Mouse (Mus musculus) MEL (cell line): Measurements from ENCODE around the gene Chpf. TPM values are rescaled to one million over a fixed set of nuclear protein-coding genes. Genes with fewer than 3 reads are reported as not detected.

ENCODE experiments used
- DNase-seq: peaks from one replicate; pipeline ENCODE4 v3.0.0; 2011; ENCODE audit warnings: low read depth, low spot score
- H3K27ac ChIP-seq: 2 replicates; pipeline ENCODE4 v1.5.1; 2012; ENCODE audit warnings: low read depth, mild to moderate bottlenecking, control low read depth, low read length, moderate library complexity; ENCODE audit not compliant: control insufficient read depth
- H3K27me3 ChIP-seq, 2 experiments: fragments of 150-350 bp in 1 of 2; sonication (generic) in 1 of 2; 2 replicates each; pipeline ENCODE4 v1.6.1; 2012; ENCODE audit warnings: low read length in 2 of 2, mild to moderate bottlenecking in 2 of 2, improper control_type of control experiment in 1 of 2, moderate library complexity in 1 of 2; ENCODE audit not compliant: insufficient read depth in 2 of 2, control insufficient read depth in 1 of 2
- H3K36me3 ChIP-seq, 2 experiments: 2 replicates each; pipeline ENCODE4 v1.6.1; 2012 to 2014; ENCODE audit warnings: low read length in 2 of 2, improper control_type of control experiment in 1 of 2, inconsistent platforms in 1 of 2, mild to moderate bottlenecking in 1 of 2; ENCODE audit not compliant: insufficient read depth in 2 of 2, control insufficient read depth in 1 of 2
- H3K4me1 ChIP-seq, 2 experiments: fragments of 150-350 bp in 1 of 2; sonication (generic) in 1 of 2; 2 replicates each; pipeline ENCODE4 v1.6.1; 2012; ENCODE audit warnings: low read length in 2 of 2, improper control_type of control experiment in 1 of 2, mild to moderate bottlenecking in 1 of 2; ENCODE audit not compliant: insufficient read depth in 2 of 2, control insufficient read depth in 1 of 2
- H3K4me3 ChIP-seq, 2 experiments: fragments of 150-350 bp in 1 of 2; sonication (generic) in 1 of 2; 2 replicates each; pipeline ENCODE4 v1.5.1; 2012; ENCODE audit warnings: low read depth in 2 of 2, low read length in 2 of 2, mild to moderate bottlenecking in 2 of 2, moderate library complexity in 2 of 2, control low read depth in 1 of 2, improper control_type of control experiment in 1 of 2; ENCODE audit not compliant: control insufficient read depth in 1 of 2, insufficient read depth in 1 of 2
- H3K79me2 ChIP-seq: 2 replicates; pipeline ENCODE4 v1.6.1; 2012; ENCODE audit warnings: mild to moderate bottlenecking, low read length, moderate library complexity; ENCODE audit not compliant: control insufficient read depth, poor library complexity, insufficient read depth
- H3K9ac ChIP-seq: 2 replicates; pipeline ENCODE4 v1.6.1; 2012; ENCODE audit warnings: low read depth, mild to moderate bottlenecking, control low read depth, low read length, moderate library complexity; ENCODE audit not compliant: control insufficient read depth, poor library complexity, severe bottlenecking
- H3K9me3 ChIP-seq: fragments of 150-350 bp; sonication (generic); replicated peaks from 2 replicates; pipeline ENCODE4 v1.6.1; 2012; ENCODE audit warnings: mild to moderate bottlenecking, low read length, improper control_type of control experiment, moderate library complexity; ENCODE audit not compliant: insufficient read depth
- BHLHE40 ChIP-seq: IDR thresholded peaks from 2 replicates; pipeline ENCODE4 v1.6.1; 2012; ENCODE audit warnings: low read depth, mild to moderate bottlenecking, inconsistent platforms, low read length, improper control_type of control experiment, borderline replicate concordance
- CHD1 ChIP-seq: IDR thresholded peaks from 2 replicates; pipeline ENCODE4 v1.6.1; 2012; ENCODE audit warnings: low read depth, mild to moderate bottlenecking, inconsistent platforms, low read length, improper control_type of control experiment
- E2F4 ChIP-seq: IDR thresholded peaks from 2 replicates; pipeline ENCODE4 v1.6.1; 2011; ENCODE audit warnings: low read depth, low read length, improper control_type of control experiment, borderline replicate concordance
- ELF1 ChIP-seq: IDR thresholded peaks from 2 replicates; pipeline ENCODE4 v1.6.1; 2014; ENCODE audit warnings: low read depth, mild to moderate bottlenecking, inconsistent platforms, low read length, improper control_type of control experiment, moderate library complexity
- EP300 ChIP-seq, 2 experiments: IDR thresholded peaks; 2 replicates each; pipeline ENCODE4 v1.6.1; 2011; ENCODE audit warnings: improper control_type of control experiment in 2 of 2, low read length in 2 of 2, low read depth in 1 of 2, mild to moderate bottlenecking in 1 of 2
- GABPA ChIP-seq: IDR thresholded peaks from 2 replicates; pipeline ENCODE4 v1.6.1; 2012; ENCODE audit warnings: low read depth, mild to moderate bottlenecking, inconsistent platforms, low read length, improper control_type of control experiment, moderate library complexity
- HCFC1 ChIP-seq: IDR thresholded peaks from 2 replicates; pipeline ENCODE4 v1.6.1; 2012; ENCODE audit warnings: low read depth, mild to moderate bottlenecking, inconsistent platforms, low read length, improper control_type of control experiment, moderate library complexity
- JUND ChIP-seq: IDR thresholded peaks from 2 replicates; pipeline ENCODE4 v1.6.1; 2011; ENCODE audit warnings: low read depth, mild to moderate bottlenecking, improper control_type of control experiment, low read length
- MAFK ChIP-seq: IDR thresholded peaks from 2 replicates; pipeline ENCODE4 v1.6.1; 2011; ENCODE audit warnings: low read depth, mild to moderate bottlenecking, low read length, improper control_type of control experiment, borderline replicate concordance
- MAX ChIP-seq: IDR thresholded peaks from 2 replicates; pipeline ENCODE4 v1.6.1; 2011; ENCODE audit warnings: low read length, improper control_type of control experiment
- MAZ ChIP-seq: IDR thresholded peaks from 2 replicates; pipeline ENCODE4 v1.6.1; 2012; ENCODE audit warnings: low read depth, mild to moderate bottlenecking, inconsistent platforms, low read length, improper control_type of control experiment
- MXI1 ChIP-seq: IDR thresholded peaks from 2 replicates; pipeline ENCODE4 v1.6.1; 2011; ENCODE audit warnings: mild to moderate bottlenecking, low read depth, low read length, improper control_type of control experiment
- MYB ChIP-seq: IDR thresholded peaks from 2 replicates; pipeline ENCODE4 v1.6.1; 2011; ENCODE audit warnings: mild to moderate bottlenecking, low read depth, low read length, improper control_type of control experiment
- MYC ChIP-seq: IDR thresholded peaks from 2 replicates; pipeline ENCODE4 v1.6.1; 2011; ENCODE audit warnings: low read depth, mild to moderate bottlenecking, low read length, improper control_type of control experiment, moderate library complexity
- NELFE ChIP-seq: IDR thresholded peaks from 2 replicates; pipeline ENCODE4 v1.6.1; 2011; ENCODE audit warnings: low read depth, low read length, improper control_type of control experiment
- POLR2A ChIP-seq, 2 experiments: IDR thresholded peaks; 2 replicates each; pipeline ENCODE4 v1.6.1; 2011 to 2012; ENCODE audit warnings: low read length in 2 of 2, mild to moderate bottlenecking in 2 of 2, control low read depth in 1 of 2, improper control_type of control experiment in 1 of 2, low read depth in 1 of 2, moderate library complexity in 1 of 2; ENCODE audit not compliant: control insufficient read depth in 1 of 2, insufficient read depth in 1 of 2, poor library complexity in 1 of 2
- POLR2AphosphoS2 ChIP-seq: IDR thresholded peaks from 2 replicates; pipeline ENCODE4 v1.6.1; 2011; ENCODE audit warnings: low read length, improper control_type of control experiment
- RAD21 ChIP-seq: IDR thresholded peaks from 2 replicates; pipeline ENCODE4 v1.6.1; 2011; ENCODE audit warnings: mild to moderate bottlenecking, low read depth, low read length, improper control_type of control experiment
- RCOR1 ChIP-seq: IDR thresholded peaks from 2 replicates; pipeline ENCODE4 v1.6.1; 2012; ENCODE audit warnings: low read depth, mild to moderate bottlenecking, inconsistent platforms, low read length, improper control_type of control experiment
- SIN3A ChIP-seq: IDR thresholded peaks from 2 replicates; pipeline ENCODE4 v1.6.1; 2012; ENCODE audit warnings: low read length, improper control_type of control experiment, inconsistent platforms
- TAL1 ChIP-seq: IDR thresholded peaks from 2 replicates; pipeline ENCODE4 v1.6.1; 2012; ENCODE audit warnings: mild to moderate bottlenecking, inconsistent platforms, low read length, moderate library complexity, mixed read lengths
- TBP ChIP-seq: IDR thresholded peaks from 2 replicates; pipeline ENCODE4 v1.8.0; 2011; ENCODE audit warnings: low read depth, low read length, improper control_type of control experiment
- TCF12 ChIP-seq: IDR thresholded peaks from 2 replicates; pipeline ENCODE4 v1.6.1; 2014; ENCODE audit warnings: low read depth, mild to moderate bottlenecking, inconsistent platforms, low read length, improper control_type of control experiment, moderate library complexity
- USF1 ChIP-seq: IDR thresholded peaks from 2 replicates; pipeline ENCODE4 v1.6.1; 2014; ENCODE audit warnings: low read depth, mild to moderate bottlenecking, inconsistent platforms, low read length, improper control_type of control experiment, moderate library complexity
- USF2 ChIP-seq, 2 experiments: IDR thresholded peaks; 2 replicates each; pipeline ENCODE4 v1.6.1; 2011 to 2012; ENCODE audit warnings: improper control_type of control experiment in 2 of 2, low read length in 2 of 2, borderline replicate concordance in 1 of 2, inconsistent platforms in 1 of 2, low read depth in 1 of 2, mild to moderate bottlenecking in 1 of 2; ENCODE audit not compliant: insufficient read depth in 1 of 2
- ZC3H11A ChIP-seq: IDR thresholded peaks from 2 replicates; pipeline ENCODE4 v1.6.1; 2012; ENCODE audit warnings: low read depth, mild to moderate bottlenecking, inconsistent platforms, low read length, improper control_type of control experiment
- ZKSCAN1 ChIP-seq: IDR thresholded peaks from 2 replicates; pipeline ENCODE4 v1.6.1; 2012; ENCODE audit warnings: low read depth, mild to moderate bottlenecking, inconsistent platforms, low read length, improper control_type of control experiment, moderate library complexity
- ZMIZ1 ChIP-seq: IDR thresholded peaks from 2 replicates; pipeline ENCODE4 v1.6.1; 2012; ENCODE audit warnings: low read depth, mild to moderate bottlenecking, inconsistent platforms, low read length, improper control_type of control experiment, moderate library complexity
- polyA plus RNA-seq, 2 experiments: library from polyadenylated mRNA; stranded (reverse) in 1 of 2; unstranded in 1 of 2; fragments of >175 nt in 1 of 2; fragments of >200 nt in 1 of 2; gene quantifications; 2 replicates each; pipeline versions ENCODE4 v1.2.1 to v1.2.4; 2012; ENCODE audit warnings: low replicate concordance in 2 of 2, low read depth in 1 of 2; ENCODE audit not compliant: insufficient read length in 2 of 2, insufficient read depth in 1 of 2, missing spikeins in 1 of 2
- total RNA-seq: library from RNA; depleted of rRNA; stranded (reverse); fragments of 300-350 nt; gene quantifications from 2 replicates; pipeline ENCODE4 v1.2.3, GENCODE M21; 2012

Chpf gene
- total and polyA plus RNA-seq, 3 experiments = 32.3 to 49.0 TPM; not detected in 1

DNA sequence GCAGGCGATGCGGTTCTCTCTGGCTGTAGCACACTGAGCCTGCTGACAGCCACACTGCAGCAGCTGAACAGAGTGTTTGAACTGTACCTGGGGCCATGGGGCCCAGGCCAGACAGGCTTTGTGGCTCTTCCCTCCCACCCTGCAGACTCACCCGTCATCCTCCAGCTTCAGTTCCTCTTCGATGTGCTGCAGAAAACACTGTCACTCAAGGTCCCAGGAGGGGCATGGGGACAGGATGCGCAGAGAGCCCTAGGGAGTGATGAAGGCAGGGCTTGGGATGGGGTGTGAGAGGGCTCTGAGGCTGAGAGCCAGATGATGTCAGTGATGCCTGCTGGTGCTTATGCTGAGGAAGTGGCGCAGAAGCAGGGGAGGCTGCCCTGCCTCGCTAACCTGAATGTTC, 45.6 kb upstream of the Chpf start:
- Histone ChIP-seq H3K9me3 (no peaks in the 10 kb centered on the region), H3K4me1 (peaks cover 0 to 8% of the 10 kb centered on the region in 2 experiments; a peak in 1 of 4 replicates), H3K36me3 (peaks cover 0 to 11% of the 10 kb centered on the region in 2 experiments; a peak in 2 of 4 replicates), H3K27ac (no peak overlapping the region), H3K27me3 (no peaks in the 10 kb centered on the region), H3K4me3 (no peak overlapping the region), H3K9ac (no peak overlapping the region), H3K79me2 (peaks cover 2% of the 10 kb centered on the region; the same call in 1 of the 2 replicates)
- DNase-seq = no peak
- TF ChIP-seq USF2 (IDR thresholded peaks at IDR 0.05; ENCODE audit: borderline replicate concordance in 1 of 2, insufficient read depth in 1 of 2, low read depth in 1 of 2, low read length in 2 of 2) (no peak), JUND (no peak), TAL1 (no peak), RCOR1 (no peak), EP300 (IDR thresholded peaks at IDR 0.05; ENCODE audit: low read depth in 1 of 2, low read length in 2 of 2) (no peak), MAFK (no peak), ZKSCAN1 (no peak), SIN3A (no peak), GABPA (no peak), RAD21 (no peak), ZC3H11A (no peak), MYB (no peak), POLR2A (IDR thresholded peaks at IDR 0.05; ENCODE audit: control insufficient read depth in 1 of 2, insufficient read depth in 1 of 2, low read depth in 1 of 2, low read length in 2 of 2, poor library complexity in 1 of 2) (no peak), E2F4 (no peak), CHD1 (no peak), MXI1 (no peak), TCF12 (no peak)

- Histone ChIP-seq H3K27ac (peak within 1 kb of the TSS; percentile 96), H3K36me3 (peaks cover 0 to 11% of the 10 kb centered on the region in 2 experiments; a peak in 2 of 4 replicates), H3K9ac (peak within 1 kb of the TSS; percentile 92), H3K9me3 (no peaks in the 10 kb centered on the region), H3K27me3 (no peaks in the 10 kb centered on the region; a peak in 1 of 4 replicates), H3K4me3 (peak within 1 kb of the TSS; percentile 67 to 90)
- DNase-seq = peak; percentile 97
- TF ChIP-seq TBP (peak; percentile 80), ZMIZ1 (peak; percentile 88), SIN3A (peak; percentile 100), ELF1 (peak; percentile 90), TCF12 (peak; percentile 58), NELFE (peak; percentile 90), POLR2AphosphoS2 (peak; percentile 94), HCFC1 (peak; percentile 87), RAD21 (no peak), MAZ (peak; percentile 77; the same call in 1 of the 2 replicates), EP300 (IDR thresholded peaks at IDR 0.05; ENCODE audit: low read depth in 1 of 2, low read length in 2 of 2) (peak in 1 of 2 experiments; percentile 50; a peak in 2 of 4 replicates), MAX (peak; percentile 75), USF1 (peak; percentile 75), MXI1 (peak; percentile 99), BHLHE40 (no peak), MYC (peak; percentile 71), ZC3H11A (no peak), TAL1 (no peak), POLR2A (IDR thresholded peaks at IDR 0.05; ENCODE audit: control insufficient read depth in 1 of 2, insufficient read depth in 1 of 2, low read depth in 1 of 2, low read length in 2 of 2, poor library complexity in 1 of 2) (peak; percentile 89 to 96)
- TF ChIP-seq, all 39 proteins: peak for 15
- Histone ChIP-seq H3K79me2 (peaks cover 2% of the 10 kb centered on the region; the same call in 1 of the 2 replicates), H3K4me1 (peaks cover 0 to 8% of the 10 kb centered on the region in 2 experiments; a peak in 1 of 4 replicates)
These were observed 42.4 kb upstream of the Chpf start, which contains the start of gene Stk11ip for GRCm38 (mm10) chr1:75521321-75522031. Gene Stk11ip (plus strand): TSS chr1:75521529.
